Mouse (Mus musculus) CD4-positive, CD25-positive, alpha-beta regulatory T cell, adult 4 months (primary cell): ENCODE results near the gene Nr1d1. TPM values are rescaled to one million over a fixed set of nuclear protein-coding genes. Genes with fewer than 3 reads are reported as not detected.

Experiments
- ATAC-seq: one replicate; pipeline ENCODE4 v1.8.0; 2017
- polyA plus RNA-seq, 2 experiments: library from polyadenylated mRNA; unstranded; fragments of 100-300 nt; shearing (Covaris generic); gene quantifications; one replicate each; pipeline ENCODE4 v1.2.1; 2017

The Nr1d1 gene
- polyA plus RNA-seq, 2 experiments from 2014 or later, result 4.9 to 12.3 TPM

- ATAC-seq, result no peak
Observed at GRCm38 (mm10) chr11:98787691-98788090, 12.6 kb upstream of the Nr1d1 start.

- ATAC-seq, result no peak
Observed at GRCm38 (mm10) chr11:98787229-98787628, 12.1 kb upstream of the Nr1d1 start.

GRCm38 (mm10) chr11:98786359-98787214, 11.5 kb upstream of the Nr1d1 start:
- peak; percentile 55 for ATAC-seq

GRCm38 (mm10) chr11:98785772-98786281, 10.7 kb upstream of the Nr1d1 start:
- ATAC-seq, result no peak

GRCm38 (mm10) chr11:98785214-98785613, 10.1 kb upstream of the Nr1d1 start:
- no peak for ATAC-seq

- no peak for ATAC-seq
Observed at GRCm38 (mm10) chr11:98784139-98784538, 9.0 kb upstream of the Nr1d1 start.

GRCm38 (mm10) chr11:98783236-98783696, 8.1 kb upstream of the Nr1d1 start:
- ATAC-seq, result peak; percentile 70

- ATAC-seq, result no peak
Observed at GRCm38 (mm10) chr11:98782651-98783235, 7.6 kb upstream of the Nr1d1 start.

GRCm38 (mm10) chr11:98781851-98782512, 6.8 kb upstream of the Nr1d1 start:
- ATAC-seq, result no peak

- no peak for ATAC-seq
Observed at GRCm38 (mm10) chr11:98777888-98778287, 2.8 kb upstream of the Nr1d1 start.

- no peak for ATAC-seq
Observed at GRCm38 (mm10) chr11:98776843-98777590, 1.9 kb upstream of the Nr1d1 start.

GRCm38 (mm10) chr11:98776052-98776764, 1.1 kb upstream of the Nr1d1 start:
- ATAC-seq, result no peak

GRCm38 (mm10) chr11:98775348-98776051, 367 bp upstream of the Nr1d1 start:
- ATAC-seq, result peak; percentile 30

GRCm38 (mm10) chr11:98773635-98774295, 1.4 kb downstream of the Nr1d1 start:
- peak; percentile 92 for ATAC-seq

- no peak for ATAC-seq
Observed at GRCm38 (mm10) chr11:98772667-98773171, 2.4 kb downstream of the Nr1d1 start.

- no peak for ATAC-seq
Observed at GRCm38 (mm10) chr11:98771844-98772525, 3.1 kb downstream of the Nr1d1 start.

- no peak for ATAC-seq
Observed at GRCm38 (mm10) chr11:98771131-98771530, 4.0 kb downstream of the Nr1d1 start.

GRCm38 (mm10) chr11:98770096-98770975, 4.8 kb downstream of the Nr1d1 start:
- ATAC-seq, result no peak
